ENCODE assay signal across 8 mouse cellular contexts in genomic region chr11:101553354-101553930, GRCm38 (mm10). TPM values are rescaled to one million over a fixed set of nuclear protein-coding genes. Genes with fewer than 3 reads are reported as not detected.
A peak's percentile ranks its signal among the peaks of the same experiment; 100 is the strongest.
DNase-seq lines count a peak whose midpoint lies in the region; ATAC-seq and TF ChIP-seq lines count a peak whose summit lies in the region.

No protein-coding gene starts in this region.

- DNase-seq in kidney, adult 18-20 months, result no peak
- no peak for DNase-seq in midbrain, embryonic 10.5 days (ENCODE audit: low spot score)
- no peak for DNase-seq in c-Kit-positive CD71-positive TER-119-positive erythroid progenitor cells, embryonic 14.5 days (ENCODE audit: low spot score)
- DNase-seq in adrenal gland, postnatal 36 days, result no peak
- no peak for DNase-seq in adrenal gland, adult 18-20 months (ENCODE audit: low spot score in 2 of 2)

- TF ChIP-seq POLR2A in cortical plate, adult 2 months (IDR thresholded peaks at IDR 0.05; ENCODE audit: extremely low read depth, insufficient read depth, low read length), result no peak

- TF ChIP-seq CTCF in cortical plate, adult 2 months (IDR thresholded peaks at IDR 0.05; ENCODE audit: extremely low read depth, insufficient read depth, low read length), result no peak

- WGBS in kidney, embryonic 16.5 days, result 12% methylated on average over 8 of the region's 8 CpGs
- WGBS in hindbrain, embryonic 12.5 days, result 23% methylated on average over 8 of the region's 8 CpGs
- WGBS in midbrain, embryonic 10.5 days, result 30% methylated on average over 8 of the region's 8 CpGs

- H3K27me3 ChIP-seq in kidney, embryonic 16.5 days (ENCODE audit: insufficient read depth, low read length), result no peaks in the 10 kb centered on the region
- H3K27me3 ChIP-seq in hindbrain, embryonic 12.5 days, result no peaks in the 10 kb centered on the region
- H3K27me3 ChIP-seq in midbrain, embryonic 10.5 days (ENCODE audit: low read depth, poor library complexity, severe bottlenecking), result no peaks in the 10 kb centered on the region

- H3K9me3 ChIP-seq in kidney, embryonic 16.5 days (ENCODE audit: low read length), result no peaks in the 10 kb centered on the region
- H3K9me3 ChIP-seq in hindbrain, embryonic 12.5 days (replicated peaks), result no peaks in the 10 kb centered on the region
- no peaks in the 10 kb centered on the region for H3K9me3 ChIP-seq in midbrain, embryonic 10.5 days (replicated peaks)

- peak overlapping the region; percentile 93 for H3K9ac ChIP-seq in kidney, embryonic 16.5 days (replicated peaks; ENCODE audit: low read length)
- peak overlapping the region; percentile 82 for H3K9ac ChIP-seq in hindbrain, embryonic 12.5 days

- peak overlapping the region; percentile 94 for H3K27ac ChIP-seq in kidney, embryonic 16.5 days (ENCODE audit: low read length)
- no peak overlapping the region for H3K27ac ChIP-seq in cortical plate, adult 2 months (ENCODE audit: insufficient read depth, low read length)
- peak overlapping the region; percentile 87 for H3K27ac ChIP-seq in hindbrain, embryonic 12.5 days
- H3K27ac ChIP-seq in midbrain, embryonic 10.5 days (replicated peaks), result peak overlapping the region; percentile 98

- ATAC-seq in kidney, embryonic 16.5 days (ENCODE audit: low FRiP score, low TSS enrichment), result no peak
- no peak for ATAC-seq in hindbrain, embryonic 12.5 days (ENCODE audit: low FRiP score)

- H3K4me3 ChIP-seq in kidney, embryonic 16.5 days (ENCODE audit: low read length), result peak overlapping the region; percentile 96
- peak overlapping the region; percentile 91 for H3K4me3 ChIP-seq in cortical plate, adult 2 months (ENCODE audit: insufficient read depth, low read length)
- peak overlapping the region; percentile 56 for H3K4me3 ChIP-seq in hindbrain, embryonic 12.5 days
- H3K4me3 ChIP-seq in midbrain, embryonic 10.5 days, result peak overlapping the region; percentile 72

- peaks cover 26% of the 10 kb centered on the region for H3K4me1 ChIP-seq in kidney, embryonic 16.5 days (ENCODE audit: insufficient read depth, low read length)
- H3K4me1 ChIP-seq in cortical plate, adult 2 months (ENCODE audit: control insufficient read depth, insufficient read depth, low read length), result peaks cover 2% of the 10 kb centered on the region; the same call in 1 of the 2 replicates
- H3K4me1 ChIP-seq in hindbrain, embryonic 12.5 days, result peaks cover 22% of the 10 kb centered on the region
- peaks cover 26% of the 10 kb centered on the region for H3K4me1 ChIP-seq in midbrain, embryonic 10.5 days

- peaks cover 14% of the 10 kb centered on the region; the same call in 1 of the 2 replicates for H3K36me3 ChIP-seq in kidney, embryonic 16.5 days (ENCODE audit: insufficient read depth, low read length)
- peaks cover 14% of the 10 kb centered on the region; the same call in 1 of the 2 replicates for H3K36me3 ChIP-seq in hindbrain, embryonic 12.5 days
- H3K36me3 ChIP-seq in midbrain, embryonic 10.5 days, result peaks cover 47% of the 10 kb centered on the region

- H3K4me2 ChIP-seq in kidney, embryonic 16.5 days (replicated peaks; ENCODE audit: low read depth, low read length), result peak overlapping the region; percentile 85
- H3K4me2 ChIP-seq in hindbrain, embryonic 12.5 days (replicated peaks), result peak overlapping the region; percentile 66

RNA-seq across cellular contexts. Expression of gene Nbr1, which starts 1.5 kb away (rescaled TPM):
- 84.7 and 90.0 TPM in 2 replicates for polyA plus RNA-seq in kidney, embryonic 16.5 days (2015; fragmentation: Nextera tagmentation; extraction: Ambion mirVana)
- polyA plus RNA-seq in cortical plate, adult 2 months (2012; rRNA removed), result 104 and 115 TPM in 2 replicates
- polyA plus RNA-seq in hindbrain, embryonic 12.5 days (2016; fragmentation: Nextera tagmentation; extraction: Ambion mirVana), result 122 and 128 TPM in 2 replicates
- 69.9 and 83.7 TPM in 2 replicates for polyA plus RNA-seq in midbrain, embryonic 10.5 days (2016; fragmentation: Nextera tagmentation; extraction: Ambion mirVana)
- 100 to 1,000 TPM; 128 to 134 TPM for total RNA-seq in adrenal gland, postnatal 36 days (2021)
- 100 to 1,000 TPM; 128 to 165 TPM for total RNA-seq in adrenal gland, adult 18-20 months (2021)

RNA-seq across cellular contexts. Expression of gene Brca1, which starts 1.7 kb away (rescaled TPM):
- 12.5 and 14.9 TPM in 2 replicates for polyA plus RNA-seq in kidney, embryonic 16.5 days (2015; fragmentation: Nextera tagmentation; extraction: Ambion mirVana)
- 0.57 and 0.65 TPM in 2 replicates for polyA plus RNA-seq in cortical plate, adult 2 months (2012; rRNA removed)
- polyA plus RNA-seq in hindbrain, embryonic 12.5 days (2016; fragmentation: Nextera tagmentation; extraction: Ambion mirVana), result 11.2 and 12.1 TPM in 2 replicates
- 21.6 and 23.0 TPM in 2 replicates for polyA plus RNA-seq in midbrain, embryonic 10.5 days (2016; fragmentation: Nextera tagmentation; extraction: Ambion mirVana)
- 1 to 10 TPM; 2.4 to 2.9 TPM for total RNA-seq in adrenal gland, postnatal 36 days (2021)
- total RNA-seq in adrenal gland, adult 18-20 months (2021), result under 1 TPM; 0.80 to 0.96 TPM

RNA-seq across cellular contexts. Expression of gene Tmem106a, which starts 28.6 kb away (rescaled TPM):
- polyA plus RNA-seq in kidney, embryonic 16.5 days (2015; fragmentation: Nextera tagmentation; extraction: Ambion mirVana), result 7.0 and 8.2 TPM in 2 replicates
- 1.7 and 2.2 TPM in 2 replicates for polyA plus RNA-seq in cortical plate, adult 2 months (2012; rRNA removed)
- 3.9 and 4.9 TPM in 2 replicates for polyA plus RNA-seq in hindbrain, embryonic 12.5 days (2016; fragmentation: Nextera tagmentation; extraction: Ambion mirVana)
- 2.0 and 3.9 TPM in 2 replicates for polyA plus RNA-seq in midbrain, embryonic 10.5 days (2016; fragmentation: Nextera tagmentation; extraction: Ambion mirVana)
- 10 to 100 TPM; 10.9 to 11.1 TPM for total RNA-seq in adrenal gland, postnatal 36 days (2021)
- 10 to 100 TPM; 13.9 to 26.8 TPM for total RNA-seq in adrenal gland, adult 18-20 months (2021)

RNA-seq across cellular contexts. Expression of gene Gm11634, which starts 45.6 kb away (rescaled TPM):
- not detected in 2 replicates for polyA plus RNA-seq in kidney, embryonic 16.5 days (2015; fragmentation: Nextera tagmentation; extraction: Ambion mirVana)
- not detected in 2 replicates for polyA plus RNA-seq in cortical plate, adult 2 months (2012; rRNA removed)
- not detected in 2 replicates for polyA plus RNA-seq in hindbrain, embryonic 12.5 days (2016; fragmentation: Nextera tagmentation; extraction: Ambion mirVana)
- polyA plus RNA-seq in midbrain, embryonic 10.5 days (2016; fragmentation: Nextera tagmentation; extraction: Ambion mirVana), result 0.22 TPM in 1 of 2 replicates, not detected in the other
- not detected for total RNA-seq in adrenal gland, postnatal 36 days (2021)
- not detected for total RNA-seq in adrenal gland, adult 18-20 months (2021)
